Mouse (Mus musculus): ENCODE data around the gene Bhlhe23. TPM values are rescaled to one million over a fixed set of nuclear protein-coding genes. Genes with fewer than 3 reads are reported as not detected.

Gene Bhlhe23
- polyA plus RNA-seq, 1 experiment = not detected

DNA sequence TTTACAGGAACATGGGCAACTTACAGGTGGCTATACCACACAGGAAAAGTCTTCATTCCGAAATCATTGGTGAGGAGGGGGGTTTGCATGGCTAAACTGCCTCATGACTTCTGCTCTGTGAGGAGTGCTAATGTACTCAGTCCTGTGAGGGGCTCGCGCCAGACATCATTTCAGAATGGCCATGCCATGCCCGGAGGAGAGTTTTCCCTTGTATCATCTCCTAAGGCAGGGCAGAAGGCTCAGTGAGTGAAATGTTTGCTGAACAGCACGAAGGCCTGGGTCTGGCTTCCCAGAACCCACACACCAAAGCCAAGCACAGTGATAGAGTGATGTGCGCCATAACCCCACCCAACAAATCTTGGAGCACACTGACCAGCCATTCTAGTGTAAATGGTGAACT is 33.9 kb downstream of the Bhlhe23 start:
- Histone ChIP-seq H3K4me1 (ENCODE audit: control insufficient read depth, insufficient read depth, low read length) (no peaks in the 10 kb centered on the region), H3K27ac (ENCODE audit: insufficient read depth, low read depth, low read length) (no peak overlapping the region), H3K4me3 (ENCODE audit: insufficient read depth, low read depth, low read length) (no peak overlapping the region)
- TF ChIP-seq CTCF (IDR thresholded peaks at IDR 0.05; ENCODE audit: insufficient read depth, low read depth, low read length) = no peak
- TF ChIP-seq POLR2A (IDR thresholded peaks at IDR 0.05; ENCODE audit: insufficient read depth, low read depth, low read length) = no peak
- 90% methylated on average over 6 of the region's 6 CpGs for WGBS

DNA sequence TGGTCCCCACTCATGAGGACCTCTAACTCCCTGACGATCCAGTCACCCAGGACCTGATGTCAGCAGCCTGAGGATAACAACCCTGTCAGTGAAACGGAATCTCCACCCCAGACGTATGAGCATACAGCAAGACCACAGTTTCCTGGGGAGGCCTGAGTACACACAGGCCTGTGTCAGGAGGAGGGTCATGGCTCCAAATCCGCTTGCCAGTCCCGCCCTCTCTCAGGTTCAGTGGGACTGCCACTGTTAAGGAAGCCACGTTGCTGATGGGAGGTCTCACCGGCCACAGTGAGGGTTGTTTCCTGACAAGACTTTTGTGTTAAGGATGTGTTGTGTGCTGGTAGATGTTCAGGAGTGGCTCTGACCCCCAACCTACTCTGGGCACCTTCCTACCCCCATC is 35.3 kb downstream of the Bhlhe23 start:
- Histone ChIP-seq H3K27ac (ENCODE audit: insufficient read depth, low read depth, low read length) (no peak overlapping the region), H3K4me1 (ENCODE audit: control insufficient read depth, insufficient read depth, low read length) (no peaks in the 10 kb centered on the region), H3K4me3 (ENCODE audit: insufficient read depth, low read depth, low read length) (no peak overlapping the region)
- 81% methylated on average over 7 of the region's 7 CpGs for WGBS
- TF ChIP-seq POLR2A (IDR thresholded peaks at IDR 0.05; ENCODE audit: insufficient read depth, low read depth, low read length) (no peak), CTCF (IDR thresholded peaks at IDR 0.05; ENCODE audit: insufficient read depth, low read depth, low read length) (no peak)

GRCm38 (mm10) chr2:180740349-180740748 is 36.4 kb downstream of the Bhlhe23 start:
- Histone ChIP-seq H3K4me1 (ENCODE audit: control insufficient read depth, insufficient read depth, low read length) (peaks cover 5% of the 10 kb centered on the region; the same call in 1 of the 2 replicates), H3K27ac (ENCODE audit: insufficient read depth, low read depth, low read length) (no peak overlapping the region), H3K4me3 (ENCODE audit: insufficient read depth, low read depth, low read length) (no peak overlapping the region)
- TF ChIP-seq POLR2A (IDR thresholded peaks at IDR 0.05; ENCODE audit: insufficient read depth, low read depth, low read length) (no peak), CTCF (IDR thresholded peaks at IDR 0.05; ENCODE audit: insufficient read depth, low read depth, low read length) (no peak)
- 45% methylated on average over 3 of the region's 3 CpGs for WGBS

GRCm38 (mm10) chr2:180737984-180738383 is 38.7 kb downstream of the Bhlhe23 start:
- TF ChIP-seq POLR2A (IDR thresholded peaks at IDR 0.05; ENCODE audit: insufficient read depth, low read depth, low read length) = no peak
- no peak for TF ChIP-seq CTCF (IDR thresholded peaks at IDR 0.05; ENCODE audit: insufficient read depth, low read depth, low read length)
- no peak overlapping the region for H3K4me3 ChIP-seq (ENCODE audit: insufficient read depth, low read depth, low read length)
- WGBS = 76% methylated on average over 2 of the region's 2 CpGs

DNA sequence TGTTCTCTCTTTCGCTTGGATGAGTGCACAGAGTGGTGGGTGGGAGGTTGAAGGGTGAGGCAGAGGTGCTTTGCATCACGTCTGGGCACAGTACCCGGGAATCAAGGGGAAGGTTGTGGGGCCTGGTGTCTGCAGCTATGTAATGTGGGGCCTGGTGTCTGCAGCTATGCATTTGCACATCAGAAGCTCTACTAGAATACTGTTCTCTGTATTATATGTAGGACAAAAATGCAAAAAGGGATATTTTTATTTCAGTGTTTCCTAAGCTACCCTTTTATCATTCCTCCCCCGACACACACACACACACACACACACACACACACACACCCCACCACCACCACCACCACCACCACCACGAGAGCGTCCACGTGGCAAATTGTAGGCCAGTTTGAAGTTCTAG is 41.5 kb downstream of the Bhlhe23 start:
- Histone ChIP-seq H3K4me1 (ENCODE audit: control insufficient read depth, insufficient read depth, low read length) (peaks cover 10% of the 10 kb centered on the region), H3K27ac (ENCODE audit: insufficient read depth, low read depth, low read length) (no peak overlapping the region), H3K4me3 (ENCODE audit: insufficient read depth, low read depth, low read length) (no peak overlapping the region)
- WGBS = 58% methylated on average over 7 of the region's 7 CpGs
- TF ChIP-seq CTCF (IDR thresholded peaks at IDR 0.05; ENCODE audit: insufficient read depth, low read depth, low read length) (no peak), POLR2A (IDR thresholded peaks at IDR 0.05; ENCODE audit: insufficient read depth, low read depth, low read length) (no peak)

More at GRCm38 (mm10) chr2:180737984-180738383, 38.7 kb downstream of the Bhlhe23 start:
- Histone ChIP-seq H3K4me1 (ENCODE audit: control insufficient read depth, insufficient read depth, low read length) (peaks cover 10% of the 10 kb centered on the region), H3K27ac (ENCODE audit: insufficient read depth, low read depth, low read length) (no peak overlapping the region)

DNA sequence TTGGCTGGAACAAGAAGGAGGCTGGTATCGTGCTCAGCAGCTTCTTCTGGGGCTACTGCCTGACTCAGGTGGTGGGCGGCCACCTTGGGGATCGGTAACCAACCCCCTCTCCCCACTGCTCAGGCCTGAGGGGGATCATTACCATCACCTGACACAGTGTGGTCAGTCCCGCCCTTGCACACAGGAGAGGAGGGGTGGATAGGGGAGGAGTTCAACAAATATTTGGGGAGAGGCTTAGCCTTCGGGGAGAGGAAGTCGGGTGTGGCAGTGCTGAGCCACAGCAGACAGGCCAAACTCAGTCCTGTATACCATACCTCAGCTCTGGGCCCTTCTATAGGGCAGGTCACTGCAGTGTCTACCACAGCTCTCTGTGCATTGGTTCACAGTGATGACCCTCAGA is 44.7 kb downstream of the Bhlhe23 start:
- H3K4me3 ChIP-seq (ENCODE audit: insufficient read depth, low read depth, low read length) = no peak overlapping the region
- 78% methylated on average over 6 of the region's 6 CpGs for WGBS
- no peak overlapping the region for H3K27ac ChIP-seq (ENCODE audit: insufficient read depth, low read depth, low read length)
- peaks cover 10% of the 10 kb centered on the region for H3K4me1 ChIP-seq (ENCODE audit: control insufficient read depth, insufficient read depth, low read length)
- no peak for TF ChIP-seq CTCF (IDR thresholded peaks at IDR 0.05; ENCODE audit: insufficient read depth, low read depth, low read length)
- TF ChIP-seq POLR2A (IDR thresholded peaks at IDR 0.05; ENCODE audit: insufficient read depth, low read depth, low read length) = no peak

DNA sequence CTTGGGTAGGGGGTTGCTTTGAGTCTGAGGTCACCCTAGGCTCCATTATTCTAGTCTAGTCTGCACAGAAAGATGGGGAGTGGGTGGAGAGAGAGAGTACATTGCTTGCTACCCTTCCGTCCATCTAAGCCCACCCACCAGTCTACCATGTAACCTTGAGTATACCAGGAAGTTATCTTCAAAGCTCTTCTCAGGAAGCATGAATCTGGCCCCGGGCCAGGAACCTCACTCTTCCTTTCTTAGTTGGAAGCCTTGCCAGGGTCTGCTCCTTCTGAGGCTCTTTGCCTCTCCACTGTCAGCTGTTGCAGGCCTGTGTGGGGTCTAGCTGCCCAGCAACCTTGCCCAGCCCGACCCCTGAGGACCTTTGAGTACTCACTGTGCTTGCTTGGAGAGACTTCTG is 45.7 kb downstream of the Bhlhe23 start:
- TF ChIP-seq POLR2A (IDR thresholded peaks at IDR 0.05; ENCODE audit: insufficient read depth, low read depth, low read length) (no peak), CTCF (IDR thresholded peaks at IDR 0.05; ENCODE audit: insufficient read depth, low read depth, low read length) (no peak)
- peaks cover 12% of the 10 kb centered on the region for H3K4me1 ChIP-seq (ENCODE audit: control insufficient read depth, insufficient read depth, low read length)
- 72% methylated on average over 3 of the region's 3 CpGs for WGBS
- no peak overlapping the region for H3K27ac ChIP-seq (ENCODE audit: insufficient read depth, low read depth, low read length)
- no peak overlapping the region for H3K4me3 ChIP-seq (ENCODE audit: insufficient read depth, low read depth, low read length)

DNA sequence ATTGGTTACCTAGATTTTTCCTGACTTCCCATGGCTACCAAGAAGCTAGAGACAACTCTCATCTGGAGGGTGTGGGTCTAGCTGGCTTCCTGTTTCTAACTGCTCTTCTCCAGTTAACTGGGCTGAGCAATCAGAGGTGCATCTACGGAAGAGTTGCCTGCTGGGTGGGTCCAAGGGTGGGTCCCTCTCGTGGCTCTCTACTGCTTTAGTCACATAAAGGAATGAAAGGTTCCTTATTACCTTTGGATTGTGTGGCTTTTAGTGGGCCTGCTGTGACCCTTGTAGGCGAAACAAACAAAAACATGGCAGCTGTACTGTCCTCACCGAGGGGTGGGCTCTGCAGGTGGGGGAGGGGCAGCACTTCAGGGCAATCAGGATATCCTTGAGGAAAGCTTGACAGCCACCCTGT is 49.1 kb downstream of the Bhlhe23 start:
- Histone ChIP-seq H3K4me1 (ENCODE audit: control insufficient read depth, insufficient read depth, low read length) (peaks cover 21% of the 10 kb centered on the region), H3K27ac (ENCODE audit: insufficient read depth, low read depth, low read length) (no peak overlapping the region), H3K4me3 (ENCODE audit: insufficient read depth, low read depth, low read length) (no peak overlapping the region)
- TF ChIP-seq POLR2A (IDR thresholded peaks at IDR 0.05; ENCODE audit: insufficient read depth, low read depth, low read length) = no peak
- TF ChIP-seq CTCF (IDR thresholded peaks at IDR 0.05; ENCODE audit: insufficient read depth, low read depth, low read length) = no peak
- WGBS = 57% methylated on average over 4 of the region's 4 CpGs

DNA sequence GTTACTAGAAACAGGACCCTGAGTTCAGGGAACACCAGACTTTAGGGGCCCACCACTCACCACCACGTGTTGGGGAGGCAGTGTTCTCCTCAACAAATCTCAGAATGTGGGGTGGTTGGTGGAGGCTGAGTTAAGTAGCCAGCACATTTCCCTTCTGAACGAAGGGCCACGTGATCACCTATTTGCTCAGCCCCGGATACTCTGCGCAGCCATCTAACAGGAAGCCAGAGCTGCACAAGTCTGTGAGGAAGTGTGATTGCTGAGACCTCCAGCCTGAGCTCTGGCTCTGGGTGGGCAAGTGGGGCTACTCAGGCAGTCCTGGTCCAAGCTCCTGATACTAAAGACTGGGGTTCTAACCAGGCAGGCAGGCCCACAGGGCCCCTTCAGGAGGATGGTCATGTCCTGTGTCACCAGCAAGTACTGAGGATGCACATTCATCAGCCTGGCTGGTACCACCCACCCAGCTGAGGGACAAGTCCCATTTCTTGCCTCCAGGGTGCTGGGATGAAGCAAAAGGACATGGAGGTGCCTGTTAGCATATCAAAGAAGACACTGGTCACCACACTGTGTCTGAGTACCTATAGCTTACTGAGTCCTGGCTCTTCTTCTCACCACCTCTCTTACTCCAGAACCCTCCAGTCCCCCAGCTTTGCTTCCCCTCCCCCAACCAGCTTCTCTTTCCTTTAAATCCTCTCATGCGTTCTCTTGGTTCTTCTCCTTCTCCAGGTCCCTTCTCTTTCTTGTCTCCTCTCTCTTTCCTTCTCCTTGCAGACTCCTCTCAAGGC is 49.9 kb downstream of the Bhlhe23 start:
- H3K4me3 ChIP-seq (ENCODE audit: insufficient read depth, low read depth, low read length) = no peak overlapping the region
- WGBS = 73% methylated on average over 6 of the region's 6 CpGs
- peaks cover 21% of the 10 kb centered on the region for H3K4me1 ChIP-seq (ENCODE audit: control insufficient read depth, insufficient read depth, low read length)
- no peak for TF ChIP-seq POLR2A (IDR thresholded peaks at IDR 0.05; ENCODE audit: insufficient read depth, low read depth, low read length)
- TF ChIP-seq CTCF (IDR thresholded peaks at IDR 0.05; ENCODE audit: insufficient read depth, low read depth, low read length) = no peak
- H3K27ac ChIP-seq (ENCODE audit: insufficient read depth, low read depth, low read length) = no peak overlapping the region

Measured in olfactory bulb, adult 2 months (tissue).